Mouse (Mus musculus): Measurements from ENCODE around the gene Erich3.

Erich3 gene

GRCm38 (mm10) chr3:154682570-154682969, 18.9 kb downstream of the Erich3 start:
- no peak for DNase-seq (ENCODE audit: low spot score)

DNA sequence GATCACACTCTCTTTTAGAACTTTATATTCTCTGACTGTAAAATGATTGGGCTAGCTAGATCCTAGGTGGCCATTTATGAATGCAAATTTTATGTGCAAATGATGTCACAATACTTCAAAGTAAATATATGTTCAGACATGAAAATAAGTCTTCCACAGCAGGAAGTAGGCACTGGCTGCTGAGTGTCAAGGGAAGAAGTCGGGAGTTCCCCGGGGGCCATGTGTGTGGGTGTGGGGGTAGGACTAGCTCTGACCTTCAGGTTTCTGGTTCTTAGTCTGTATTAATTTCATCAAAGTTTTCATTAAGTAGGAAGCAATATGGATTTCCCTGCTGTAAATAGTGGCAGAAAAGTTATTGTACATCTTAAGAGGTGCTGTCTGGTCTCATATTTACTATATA, 20.0 kb downstream of the Erich3 start:
- DNase-seq (ENCODE audit: low spot score), result no peak

DNA sequence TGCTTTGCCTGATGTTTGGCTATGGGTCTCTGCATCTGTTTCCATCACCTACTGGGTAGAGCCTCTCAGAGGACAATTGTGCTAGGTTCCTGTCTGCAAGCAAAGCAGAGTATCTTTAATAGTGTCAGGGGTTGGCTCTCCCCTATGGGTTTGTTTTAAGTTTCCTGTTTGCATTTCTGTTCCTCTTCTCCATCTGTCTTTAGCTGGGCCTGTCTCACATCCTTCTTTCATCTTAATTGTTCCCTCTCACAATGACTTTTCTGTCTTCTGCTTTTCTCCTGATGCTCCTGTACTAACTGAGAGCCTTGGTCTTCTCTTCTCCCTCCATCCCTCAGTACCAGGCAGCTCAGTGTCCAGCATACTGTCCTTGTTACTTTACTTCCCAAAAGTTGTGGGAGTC, 26.6 kb downstream of the Erich3 start:
- no peak for DNase-seq (ENCODE audit: low spot score)

- no peak for DNase-seq (ENCODE audit: low spot score)
Observed at GRCm38 (mm10) chr3:154691897-154692571, 28.4 kb downstream of the Erich3 start.

DNA sequence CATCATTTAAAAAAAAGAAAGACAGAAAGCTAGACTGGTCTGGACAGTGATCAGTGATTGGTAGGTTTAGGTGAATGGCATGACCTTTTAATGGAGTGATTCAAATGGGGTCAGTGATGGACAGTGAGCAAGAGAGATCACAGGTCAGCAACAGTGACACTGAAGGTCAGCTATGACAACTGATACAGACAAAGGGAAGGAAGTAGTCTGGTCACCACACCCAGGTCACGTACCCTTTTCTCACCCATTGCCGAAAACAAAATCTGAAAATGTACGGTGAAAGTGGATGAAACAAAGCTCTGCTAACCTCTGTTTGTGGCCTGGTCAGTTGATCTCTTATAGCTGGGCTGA, 28.9 kb downstream of the Erich3 start:
- DNase-seq (ENCODE audit: low spot score), result no peak

- no peak for DNase-seq (ENCODE audit: low spot score)
Observed at GRCm38 (mm10) chr3:154693902-154694301, 30.2 kb downstream of the Erich3 start.

- no peak for DNase-seq (ENCODE audit: low spot score)
Observed at GRCm38 (mm10) chr3:154696611-154697010, 33.0 kb downstream of the Erich3 start.

DNA sequence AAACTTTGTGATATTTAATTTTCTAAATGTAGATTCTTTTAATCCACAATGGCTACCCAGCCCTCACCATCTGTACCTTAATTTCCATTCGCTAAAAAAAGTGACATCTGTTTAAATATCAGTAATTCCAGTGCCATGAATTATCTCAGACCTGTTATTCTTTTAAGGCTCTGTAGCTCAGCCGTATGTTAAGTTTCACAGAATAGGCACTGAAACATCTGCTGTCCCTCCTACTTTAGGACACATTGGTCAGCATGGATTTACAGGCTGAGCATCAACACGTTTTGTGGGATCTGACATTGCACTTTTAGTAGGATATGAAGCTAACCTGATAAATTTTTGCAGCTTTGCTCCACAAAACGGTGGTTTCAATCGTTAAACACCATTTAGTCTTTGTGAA, 35.2 kb downstream of the Erich3 start:
- no peak for DNase-seq (ENCODE audit: low spot score)

DNA sequence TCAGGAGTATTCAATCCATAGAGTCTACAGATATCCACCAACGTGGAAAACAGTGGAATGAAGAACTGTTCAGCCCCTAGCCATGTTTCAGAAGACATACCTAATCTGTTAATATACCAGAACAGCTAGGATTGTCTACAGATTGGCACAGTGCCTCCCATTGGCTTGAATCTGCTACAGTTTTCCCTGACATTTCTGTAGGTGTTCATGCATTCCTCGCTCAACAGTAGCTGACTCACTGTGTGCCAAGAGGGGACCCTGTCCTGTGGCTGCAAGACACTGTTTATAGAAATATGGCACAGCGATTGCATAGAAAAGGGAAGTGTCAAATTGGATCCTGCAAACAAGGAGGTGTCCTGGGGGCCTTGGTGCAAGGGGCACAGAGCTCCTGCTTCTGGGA, 36.6 kb downstream of the Erich3 start:
- no peak for DNase-seq (ENCODE audit: low spot score)

GRCm38 (mm10) chr3:154700735-154701134, 37.1 kb downstream of the Erich3 start:
- no peak for DNase-seq (ENCODE audit: low spot score)

DNA sequence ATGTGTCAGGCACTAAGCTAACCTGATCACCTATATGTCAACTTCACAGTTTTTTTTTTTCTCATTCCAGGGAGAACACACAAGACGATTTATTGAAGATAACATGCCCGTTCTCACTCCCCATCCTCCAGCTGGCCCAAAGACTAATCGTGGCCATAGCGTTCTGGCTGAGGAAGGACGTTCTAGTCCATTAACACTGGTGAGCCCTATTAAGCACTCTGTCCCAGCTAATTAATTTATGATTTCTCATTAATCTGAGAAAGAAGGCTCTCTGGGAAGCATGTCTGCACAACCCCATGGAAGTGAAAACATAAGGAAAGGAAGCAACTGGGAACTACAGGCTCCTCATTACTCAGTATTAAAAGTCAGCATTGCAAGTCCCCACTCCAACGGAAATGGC, 41.1 kb downstream of the Erich3 start:
- DNase-seq (ENCODE audit: low spot score), result no peak

- no peak for DNase-seq (ENCODE audit: low spot score)
Observed at GRCm38 (mm10) chr3:154708150-154708549, 44.5 kb downstream of the Erich3 start.

DNA sequence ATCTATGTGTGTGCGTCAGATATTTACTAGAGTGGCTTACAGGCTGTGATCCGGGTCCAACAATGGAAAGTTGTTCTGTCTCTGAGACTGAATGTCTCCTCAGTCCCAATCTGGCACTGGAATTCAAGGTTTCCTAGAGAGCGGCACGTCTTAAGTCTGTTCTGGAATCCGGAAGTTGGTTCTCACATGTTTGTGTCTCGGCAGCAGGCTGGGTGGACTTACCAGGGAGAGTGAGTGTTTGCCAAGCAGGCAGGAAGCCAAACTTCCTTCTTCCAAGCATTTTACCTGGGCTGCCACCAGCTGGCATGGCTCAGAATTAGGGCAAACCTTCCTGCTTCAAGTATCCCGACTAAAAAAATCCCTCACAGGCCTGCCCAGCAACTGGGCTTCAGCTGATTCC, 59.5 kb downstream of the Erich3 start:
- no peak for DNase-seq (ENCODE audit: low spot score)

- no peak for DNase-seq (ENCODE audit: low spot score)
Observed at GRCm38 (mm10) chr3:154731431-154731830, 67.8 kb downstream of the Erich3 start.

- DNase-seq (ENCODE audit: low spot score), result no peak
Observed at GRCm38 (mm10) chr3:154741496-154741895, 77.8 kb downstream of the Erich3 start.

DNA sequence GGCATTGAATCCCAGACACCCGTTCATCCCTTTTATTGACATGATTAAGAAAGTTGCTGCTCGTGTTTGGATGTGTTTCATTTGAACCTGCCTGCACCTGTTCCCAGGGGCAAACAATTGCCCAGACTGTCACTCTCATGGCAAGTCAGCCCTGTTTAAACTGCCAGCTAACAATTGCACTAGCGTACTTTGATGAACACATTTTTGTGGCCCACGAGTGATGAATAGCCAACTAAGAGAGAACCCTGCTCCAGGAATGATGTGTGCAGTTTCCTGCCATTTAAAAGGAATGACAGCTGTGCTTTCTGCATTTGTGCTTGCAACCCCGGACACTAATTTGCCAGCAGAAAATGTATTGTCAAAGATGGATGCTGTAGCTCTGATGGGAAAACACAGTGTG, 79.3 kb downstream of the Erich3 start:
- DNase-seq (ENCODE audit: low spot score), result no peak

GRCm38 (mm10) chr3:154744317-154744716, 80.7 kb downstream of the Erich3 start:
- no peak for DNase-seq (ENCODE audit: low spot score)

DNA sequence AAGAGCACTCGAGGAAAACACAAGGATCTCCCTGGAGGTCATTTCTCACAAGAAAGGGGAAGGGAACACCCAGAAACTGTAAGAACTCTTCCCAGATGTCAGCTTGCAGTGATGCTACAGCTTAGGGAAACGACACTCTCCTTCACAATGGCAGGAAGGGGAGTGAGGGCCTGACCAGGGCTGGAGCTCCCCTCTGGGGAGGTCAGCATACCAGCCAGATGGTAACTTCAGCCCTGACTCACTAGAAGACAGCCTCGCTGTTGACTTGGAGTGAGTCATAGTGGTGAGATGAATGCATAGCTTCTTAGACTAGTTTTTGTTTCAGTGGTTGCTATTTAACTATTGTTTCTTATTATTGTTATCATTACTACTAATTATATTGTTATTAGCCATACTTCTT, 90.8 kb downstream of the Erich3 start:
- DNase-seq (ENCODE audit: low spot score), result no peak

DNA sequence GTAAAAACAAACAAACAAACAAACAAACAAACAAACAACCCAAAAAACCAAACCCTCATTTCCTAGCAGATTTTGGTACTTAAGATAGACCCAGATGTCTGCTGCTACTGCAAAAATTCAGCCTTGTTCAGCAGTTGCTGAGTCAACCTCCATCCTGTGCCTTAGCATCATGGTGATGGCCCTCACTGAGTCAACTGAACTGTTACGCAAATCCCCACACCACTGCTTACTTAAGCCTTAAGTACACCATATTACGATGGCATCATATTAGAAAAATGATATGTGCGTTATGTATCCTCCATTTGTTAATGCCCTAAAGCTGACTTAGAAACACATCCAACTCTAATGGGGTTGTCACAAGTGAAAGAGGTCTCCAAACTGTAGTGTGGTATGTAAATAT, 91.6 kb downstream of the Erich3 start:
- no peak for DNase-seq (ENCODE audit: low spot score)

- no peak for DNase-seq (ENCODE audit: low spot score)
Observed at GRCm38 (mm10) chr3:154758089-154758488, 94.4 kb downstream of the Erich3 start.

GRCm38 (mm10) chr3:154761108-154761507, 97.4 kb downstream of the Erich3 start:
- DNase-seq (ENCODE audit: low spot score), result no peak

DNA sequence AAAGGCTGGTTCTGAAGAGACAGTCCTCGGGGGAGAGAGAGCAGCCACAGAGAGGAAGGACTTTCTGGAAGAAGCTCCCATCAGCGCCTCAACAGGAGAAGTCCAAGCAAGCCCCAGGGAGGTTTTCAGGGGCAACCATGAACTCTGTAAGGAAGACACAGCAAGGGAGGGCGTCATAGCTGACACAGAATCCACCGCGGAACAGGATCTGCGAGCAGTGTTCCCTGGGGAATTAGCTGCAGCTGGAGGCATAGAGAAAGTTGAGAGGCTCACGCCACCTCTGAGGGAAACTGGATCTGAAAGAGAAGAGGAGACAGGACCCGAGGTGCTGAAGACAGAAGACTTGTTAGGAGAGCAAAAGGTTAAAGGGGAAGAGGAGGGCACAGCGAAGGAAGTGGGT, 99.7 kb downstream of the Erich3 start:
- no peak for DNase-seq (ENCODE audit: low spot score)

GRCm38 (mm10) chr3:154764115-154764514, 100.5 kb downstream of the Erich3 start:
- DNase-seq (ENCODE audit: low spot score), result no peak

DNA sequence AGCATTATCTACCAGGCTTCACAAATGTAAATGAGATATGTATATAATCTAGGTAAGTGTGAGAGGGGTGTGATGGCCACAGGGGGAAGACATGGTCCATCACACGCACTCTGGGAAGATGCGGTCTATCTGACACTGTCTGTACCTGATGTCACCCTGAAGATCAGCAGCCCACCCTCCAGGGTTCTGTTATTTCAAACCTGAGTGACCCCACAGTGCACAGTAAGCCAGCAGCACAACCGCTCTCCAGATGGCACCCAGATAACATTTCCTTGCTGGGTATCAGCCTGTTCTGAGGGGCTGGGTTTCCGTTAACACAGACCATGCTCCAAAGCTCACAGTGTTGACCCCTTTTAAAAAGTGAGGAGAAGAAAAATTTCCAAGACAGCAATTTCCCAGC, 102.7 kb downstream of the Erich3 start:
- DNase-seq (ENCODE audit: low spot score), result no peak

GRCm38 (mm10) chr3:154771651-154772050, 108.0 kb downstream of the Erich3 start:
- no peak for DNase-seq (ENCODE audit: low spot score)

Data from T-cell, adult 2 months (primary cell).